Mouse (Mus musculus) forebrain, embryonic 13.5 days (tissue): ENCODE data around the gene Orm3. TPM values are rescaled to one million over a fixed set of nuclear protein-coding genes. Genes with fewer than 3 reads are reported as not detected.

Experiments used
- ATAC-seq: fragments of 200-750 bp; cut with Nextera tagmentation; 2 replicates; pipeline ENCODE4 v1.8.0; 2017
- H3K27ac ChIP-seq: fragments of 300-500 bp; sonication (generic); 2 replicates; pipeline ENCODE4 v1.5.1; 2015; ENCODE audit warnings: inconsistent platforms, mild to moderate bottlenecking, moderate library complexity
- H3K27me3 ChIP-seq: fragments of 300-500 bp; sonication (generic); 2 replicates; pipeline ENCODE4 v1.6.1; 2015; ENCODE audit warnings: mild to moderate bottlenecking, inconsistent platforms
- H3K36me3 ChIP-seq: fragments of 300-500 bp; sonication (generic); 2 replicates; pipeline ENCODE4 v1.6.1; 2015; ENCODE audit warnings: mild to moderate bottlenecking, inconsistent platforms; ENCODE audit not compliant: poor library complexity, severe bottlenecking
- H3K4me1 ChIP-seq: fragments of 300-500 bp; sonication (generic); 2 replicates; pipeline ENCODE4 v1.6.1; 2015; ENCODE audit warnings: inconsistent platforms
- H3K4me2 ChIP-seq: fragments of 300-500 bp; sonication (generic); 2 replicates; pipeline ENCODE4 v1.6.1; 2015; ENCODE audit warnings: inconsistent platforms, mild to moderate bottlenecking, moderate library complexity
- H3K4me3 ChIP-seq: fragments of 300-500 bp; sonication (generic); 2 replicates; pipeline ENCODE4 v1.5.1; 2015; ENCODE audit warnings: mild to moderate bottlenecking, inconsistent platforms
- H3K9ac ChIP-seq: fragments of 300-500 bp; sonication (generic); 2 replicates; pipeline ENCODE4 v1.6.1; 2015; ENCODE audit warnings: mild to moderate bottlenecking, inconsistent platforms
- H3K9me3 ChIP-seq: fragments of 300-500 bp; sonication (generic); replicated peaks from 2 replicates; pipeline ENCODE4 v1.6.1; 2016; ENCODE audit warnings: inconsistent platforms
- WGBS: fragments of 180-500 bp; shearing (Covaris S2); methylation state at CpG from one replicate; pipeline ENCODE4 v1.1.7; 2015; 5-methylcytosine and 5-hydroxymethylcytosine counted together
- polyA plus RNA-seq: library from polyadenylated mRNA; unstranded; fragments of >200 nt; fragmentation: Nextera tagmentation; extraction: Ambion mirVana; gene quantifications from 2 replicates; pipeline ENCODE4 v1.2.1, GENCODE M21; 2015

Gene Orm3
- polyA plus RNA-seq, 1 experiment from 2014 or later, result not detected

DNA sequence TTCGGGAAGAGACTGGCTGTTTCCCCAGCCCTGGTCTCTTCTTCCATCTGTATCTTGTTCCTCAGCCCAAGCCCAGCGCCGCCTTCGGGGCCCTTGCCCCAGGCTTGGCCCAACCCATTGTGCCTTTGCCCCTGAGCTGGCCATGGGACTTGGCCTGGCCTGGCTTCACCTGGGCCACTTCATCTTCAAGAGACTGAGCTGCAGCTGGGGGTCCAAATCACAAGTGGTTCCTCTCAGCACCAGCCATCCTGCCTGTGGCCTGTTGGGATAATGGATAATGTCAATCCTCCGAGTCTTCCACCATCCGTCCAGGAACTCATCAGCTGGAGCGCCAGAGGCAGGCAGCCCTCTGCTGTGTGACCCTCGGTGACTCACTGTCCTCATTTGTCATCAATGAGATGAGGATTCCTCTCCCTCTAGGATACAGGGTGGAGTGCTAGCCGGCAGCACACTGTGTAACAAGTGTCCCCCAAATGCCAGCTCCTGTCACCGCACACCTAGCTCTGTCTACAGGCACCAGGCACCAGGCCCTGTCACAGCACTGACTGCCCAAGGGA is 42.1 kb downstream of the Orm3 start:
- no peak for ATAC-seq
- Histone ChIP-seq H3K4me3 (no peak overlapping the region), H3K4me2 (no peak overlapping the region), H3K27ac (no peak overlapping the region), H3K27me3 (no peaks in the 10 kb centered on the region), H3K36me3 (peaks cover 57% of the 10 kb centered on the region), H3K4me1 (peaks cover 61% of the 10 kb centered on the region), H3K9ac (no peak overlapping the region), H3K9me3 (no peaks in the 10 kb centered on the region)
- 90% methylated on average over 10 of the region's 10 CpGs for WGBS

DNA sequence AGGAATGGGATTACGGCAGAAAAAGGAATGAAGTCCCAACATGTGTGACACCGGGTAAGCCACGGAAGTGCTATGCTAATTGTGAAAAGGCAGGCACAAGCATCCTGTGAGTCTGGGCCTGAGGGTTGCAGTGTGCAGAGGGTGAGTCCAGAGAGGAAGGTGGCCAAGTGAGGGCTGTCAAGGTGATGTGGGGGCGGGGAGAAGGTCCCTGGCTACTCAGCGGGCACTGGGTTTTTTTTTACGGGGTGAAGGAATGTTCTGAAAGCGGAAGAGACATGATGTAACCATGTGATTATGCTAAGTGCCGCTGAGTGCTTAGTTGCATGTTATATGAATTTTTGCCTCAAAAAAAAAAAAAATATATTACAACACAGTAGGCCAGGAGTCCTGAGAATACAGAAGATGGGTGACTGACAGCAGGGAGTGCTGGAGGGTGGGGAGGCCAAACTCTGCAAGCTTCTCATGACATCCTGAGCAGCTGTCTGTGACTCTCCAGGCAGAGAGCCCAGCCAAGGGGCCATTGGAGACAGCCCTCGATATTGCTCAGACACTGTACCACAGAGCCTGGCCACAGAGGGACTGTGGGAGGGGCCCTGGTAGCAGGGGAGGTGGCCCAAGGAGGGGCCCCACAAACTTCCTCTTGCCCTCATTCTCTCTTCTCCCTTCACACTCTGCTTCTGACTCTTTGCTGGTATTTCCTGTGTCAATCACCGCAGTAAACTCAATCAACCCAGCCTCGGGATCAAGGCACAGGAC is 43.1 kb downstream of the Orm3 start:
- WGBS, result 73% methylated on average over 11 of the region's 11 CpGs
- H3K9ac ChIP-seq, result peak overlapping the region; percentile 37; the same call in 1 of the 2 replicates
- H3K36me3 ChIP-seq, result peaks cover 49% of the 10 kb centered on the region
- H3K9me3 ChIP-seq, result no peaks in the 10 kb centered on the region
- H3K4me3 ChIP-seq, result no peak overlapping the region
- peaks cover 63% of the 10 kb centered on the region for H3K4me1 ChIP-seq
- ATAC-seq, result no peak
- peak overlapping the region; percentile 38; the same call in 1 of the 2 replicates for H3K27ac ChIP-seq
- no peaks in the 10 kb centered on the region for H3K27me3 ChIP-seq
- 0 out of 2 replicates have a peak overlapping the region, but pooled peaks have one; percentile 3 for H3K4me2 ChIP-seq

DNA sequence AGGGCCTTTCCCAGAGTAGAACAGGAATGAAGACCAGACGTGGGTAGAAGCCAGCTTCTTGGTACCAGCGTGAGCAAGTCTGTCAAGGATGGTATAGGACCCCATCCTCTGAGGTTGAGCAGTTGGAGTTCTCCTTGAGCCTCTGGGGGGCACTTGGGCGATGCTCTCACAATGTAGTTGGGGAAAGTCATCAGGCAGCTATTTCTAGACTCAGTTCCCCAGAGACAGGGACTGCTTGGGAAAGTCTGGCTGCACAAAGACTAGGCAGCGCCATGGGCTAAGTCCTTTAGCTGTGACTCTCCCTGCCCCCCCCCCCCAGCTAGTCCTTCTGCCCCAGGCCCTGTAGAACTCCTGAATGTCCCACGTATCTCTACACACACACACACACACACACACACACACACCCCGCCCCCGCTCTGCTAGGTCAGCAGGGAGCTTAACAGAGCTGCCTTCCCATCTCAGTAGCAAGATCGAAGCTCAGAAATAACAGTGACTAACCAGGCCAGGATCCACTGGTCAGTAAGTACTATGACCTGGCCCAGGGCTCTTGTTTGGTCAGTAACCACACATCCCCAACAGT is 43.8 kb downstream of the Orm3 start:
- Histone ChIP-seq H3K9ac (0 out of 2 replicates have a peak overlapping the region, but pooled peaks have one; percentile 37), H3K27me3 (no peaks in the 10 kb centered on the region), H3K9me3 (no peaks in the 10 kb centered on the region), H3K27ac (peak overlapping the region; percentile 22; the same call in 1 of the 2 replicates), H3K4me3 (no peak overlapping the region), H3K4me1 (peaks cover 69% of the 10 kb centered on the region), H3K4me2 (0 out of 2 replicates have a peak overlapping the region, but pooled peaks have one; percentile 5), H3K36me3 (peaks cover 41% of the 10 kb centered on the region)
- no peak for ATAC-seq
- WGBS, result 73% methylated on average over 8 of the region's 8 CpGs

DNA sequence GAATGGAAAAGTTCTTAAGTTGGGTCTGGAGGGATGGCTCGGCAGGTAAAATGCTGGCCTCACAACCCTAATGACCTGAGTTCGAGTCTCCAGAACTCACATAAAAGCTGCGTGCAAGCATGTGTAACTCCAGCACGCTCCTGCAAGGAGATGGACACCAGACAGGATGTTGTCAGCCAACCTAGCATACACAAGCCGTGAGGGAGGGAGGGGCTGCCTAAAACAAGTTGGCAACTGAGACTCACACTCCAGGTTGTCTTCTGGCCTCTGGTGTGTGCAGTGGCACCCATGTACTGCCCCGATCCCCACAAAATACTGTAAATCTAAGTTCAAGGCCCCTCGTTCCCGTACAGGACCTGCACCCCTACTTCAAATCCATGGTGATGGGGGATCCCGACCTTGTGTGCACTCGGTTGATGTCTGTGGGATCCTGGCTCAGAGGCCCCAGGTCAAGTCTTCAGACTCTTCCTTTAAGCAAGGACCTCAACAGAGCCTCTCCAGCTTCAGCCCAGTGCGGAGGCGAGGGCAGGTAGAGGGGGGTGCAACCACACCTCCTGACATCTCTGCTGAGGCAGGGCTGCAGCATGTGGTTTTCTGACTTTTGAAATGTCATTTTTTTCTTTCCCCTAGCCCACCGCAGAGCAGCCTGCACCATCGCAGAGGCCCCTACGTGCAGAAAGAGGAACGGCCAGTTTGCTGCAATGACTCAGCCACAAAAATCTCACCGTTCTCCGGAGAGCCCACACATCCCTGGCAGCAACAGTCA is 44.8 kb downstream of the Orm3 start:
- H3K27ac ChIP-seq, result no peak overlapping the region
- H3K4me3 ChIP-seq, result no peak overlapping the region
- H3K36me3 ChIP-seq, result peaks cover 32% of the 10 kb centered on the region
- H3K9me3 ChIP-seq, result no peaks in the 10 kb centered on the region
- H3K4me2 ChIP-seq, result peak overlapping the region; percentile 55; the same call in 1 of the 2 replicates
- peaks cover 77% of the 10 kb centered on the region for H3K4me1 ChIP-seq
- H3K9ac ChIP-seq, result no peak overlapping the region
- H3K27me3 ChIP-seq, result no peaks in the 10 kb centered on the region
- ATAC-seq, result no peak
- 94% methylated on average over 18 of the region's 18 CpGs for whole genome bisulfite sequencing

DNA sequence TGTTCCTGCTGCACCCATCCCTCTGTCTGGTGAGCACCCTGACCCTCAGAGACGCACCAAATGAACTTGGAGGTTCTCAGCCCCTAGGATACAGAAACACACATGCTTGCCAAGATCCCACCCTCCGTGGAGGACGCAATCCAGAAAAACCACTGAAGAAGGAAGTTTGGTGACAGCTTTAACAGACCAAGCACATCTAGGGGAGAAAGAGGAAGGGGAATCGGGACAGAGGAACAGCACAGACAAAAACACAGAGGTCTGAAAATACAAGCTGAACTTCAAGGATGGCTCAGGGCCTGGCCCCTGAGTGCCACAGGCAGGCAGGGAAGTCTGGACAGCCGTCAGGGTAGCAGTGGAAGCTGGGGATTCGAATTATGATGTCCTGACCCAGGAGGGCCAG is 45.7 kb downstream of the Orm3 start:
- peaks cover 23% of the 10 kb centered on the region for H3K36me3 ChIP-seq
- H3K4me2 ChIP-seq, result peak overlapping the region; percentile 55
- 82% methylated on average over 6 of the region's 6 CpGs for WGBS
- H3K27me3 ChIP-seq, result no peaks in the 10 kb centered on the region
- H3K9ac ChIP-seq, result peak overlapping the region; percentile 30; the same call in 1 of the 2 replicates
- peak overlapping the region; percentile 93; the same call in 1 of the 2 replicates for H3K27ac ChIP-seq
- no peak for ATAC-seq
- peaks cover 86% of the 10 kb centered on the region for H3K4me1 ChIP-seq
- peak overlapping the region; percentile 9; the same call in 1 of the 2 replicates for H3K4me3 ChIP-seq
- no peaks in the 10 kb centered on the region for H3K9me3 ChIP-seq

DNA sequence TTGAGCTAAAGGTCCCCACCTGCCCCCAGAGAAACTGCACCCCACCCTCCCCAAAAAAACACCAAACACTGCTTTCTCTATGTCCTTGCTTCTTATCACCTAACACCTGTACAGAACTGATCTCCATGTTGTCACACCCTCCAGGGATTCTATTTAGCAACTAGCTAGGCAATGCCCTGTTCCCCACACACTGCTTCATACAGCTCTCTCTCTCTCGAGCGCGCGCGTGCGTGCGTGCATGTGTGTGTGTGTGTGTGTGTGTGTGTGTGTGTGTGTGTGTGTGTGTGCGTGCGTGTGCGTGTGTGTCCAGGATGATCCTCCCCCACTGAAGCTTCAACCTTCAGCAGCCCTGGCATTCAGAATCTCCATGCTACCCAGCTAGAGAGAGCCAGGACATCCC is 46.1 kb downstream of the Orm3 start:
- no peak for ATAC-seq
- Histone ChIP-seq H3K4me2 (peak overlapping the region; percentile 55), H3K27ac (peak overlapping the region; percentile 93; the same call in 1 of the 2 replicates), H3K4me1 (peaks cover 90% of the 10 kb centered on the region), H3K9me3 (no peaks in the 10 kb centered on the region), H3K4me3 (peak overlapping the region; percentile 29; the same call in 1 of the 2 replicates), H3K9ac (peak overlapping the region; percentile 59; the same call in 1 of the 2 replicates), H3K27me3 (no peaks in the 10 kb centered on the region), H3K36me3 (peaks cover 19% of the 10 kb centered on the region)
- WGBS, result 88% methylated on average over 10 of the region's 10 CpGs

DNA sequence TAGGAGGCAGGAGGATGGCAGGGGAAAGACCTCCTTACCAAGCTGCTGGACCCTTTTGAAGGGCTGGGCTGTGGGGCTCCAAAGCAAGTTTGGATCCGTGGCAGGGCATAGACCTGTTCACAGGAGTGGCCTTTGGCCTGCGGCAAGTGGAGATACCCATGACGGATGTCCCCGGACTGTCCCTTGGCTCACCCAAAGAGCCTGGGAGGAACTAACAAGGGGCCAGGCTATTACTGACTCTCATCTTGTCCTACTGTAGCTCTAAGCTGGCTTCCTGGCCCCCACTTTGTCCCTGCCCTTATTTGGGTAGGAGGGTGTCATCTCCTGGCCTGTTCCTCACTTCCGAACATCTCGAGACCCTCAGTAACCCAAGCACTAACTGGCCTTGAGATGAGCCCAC is 46.6 kb downstream of the Orm3 start:
- 80% methylated on average over 6 of the region's 6 CpGs for WGBS
- ATAC-seq, result 0 out of 2 replicates have a peak, but pooled peaks have one; percentile 0
- Histone ChIP-seq H3K4me2 (peak overlapping the region; percentile 55), H3K4me1 (peaks cover 93% of the 10 kb centered on the region), H3K9ac (peak overlapping the region; percentile 59), H3K4me3 (peak overlapping the region; percentile 29), H3K27me3 (no peaks in the 10 kb centered on the region), H3K36me3 (peaks cover 14% of the 10 kb centered on the region), H3K9me3 (no peaks in the 10 kb centered on the region), H3K27ac (peak overlapping the region; percentile 93)

DNA sequence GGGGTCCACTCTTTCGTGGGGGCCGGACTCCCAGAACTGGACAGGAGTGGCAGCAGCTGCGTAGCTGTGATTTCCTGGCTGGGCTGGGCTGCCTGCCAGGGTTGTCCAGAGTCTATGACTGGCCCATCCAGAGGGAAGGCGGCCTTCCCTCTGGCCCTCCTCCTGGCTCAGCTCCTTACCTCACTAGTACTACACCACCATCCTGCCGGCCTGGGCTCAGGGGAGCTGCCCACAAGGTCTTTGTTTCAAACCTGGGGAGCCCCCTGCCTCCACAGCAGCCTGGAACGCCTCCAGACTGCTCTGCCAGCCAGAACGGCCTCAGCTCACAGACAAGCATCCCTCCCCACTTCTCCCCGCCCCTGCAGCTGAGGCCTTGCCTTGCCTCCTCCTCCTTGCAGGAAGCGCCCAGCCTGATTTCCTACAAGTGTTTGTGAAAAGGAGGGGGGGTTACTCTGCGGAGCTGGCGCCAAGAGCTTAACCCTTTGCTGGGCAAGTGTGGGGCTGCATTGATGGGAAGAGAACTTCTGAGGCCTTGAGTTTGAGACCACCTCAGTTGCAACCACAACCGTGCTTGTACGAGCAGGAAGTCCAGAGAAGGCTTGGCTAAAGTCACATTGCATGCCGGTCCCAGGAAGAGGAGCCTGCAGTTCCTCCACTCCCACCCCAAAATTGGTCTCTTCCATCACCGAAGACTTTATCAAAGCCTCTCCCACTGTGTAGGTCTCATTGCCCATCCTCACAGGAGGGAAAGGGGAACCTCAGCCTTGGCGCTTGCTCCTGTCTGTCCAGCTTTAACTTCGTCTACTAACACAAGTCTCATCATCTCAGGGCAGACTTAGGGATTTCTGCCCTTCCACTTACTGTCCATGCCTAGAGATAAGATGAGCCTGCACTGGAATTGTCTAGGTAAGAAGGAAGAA is 47.3 kb downstream of the Orm3 start, which contains the start of gene Akna:
Gene Akna, minus strand, starts transcription at position 315 of the 920 bp plus-strand sequence.
- Histone ChIP-seq H3K36me3 (peaks cover 6% of the 10 kb centered on the region; the same call in 1 of the 2 replicates), H3K9me3 (no peaks in the 10 kb centered on the region), H3K27ac (peak within 1 kb of the TSS; percentile 93), H3K27me3 (no peaks in the 10 kb centered on the region), H3K4me2 (peak within 1 kb of the TSS; percentile 55), H3K4me1 (peaks cover 98% of the 10 kb centered on the region), H3K4me3 (peak within 1 kb of the TSS; percentile 29), H3K9ac (peak within 1 kb of the TSS; percentile 59)
- ATAC-seq, result peak; percentile 81
- WGBS, result 9% methylated on average over 17 of the region's 17 CpGs

DNA sequence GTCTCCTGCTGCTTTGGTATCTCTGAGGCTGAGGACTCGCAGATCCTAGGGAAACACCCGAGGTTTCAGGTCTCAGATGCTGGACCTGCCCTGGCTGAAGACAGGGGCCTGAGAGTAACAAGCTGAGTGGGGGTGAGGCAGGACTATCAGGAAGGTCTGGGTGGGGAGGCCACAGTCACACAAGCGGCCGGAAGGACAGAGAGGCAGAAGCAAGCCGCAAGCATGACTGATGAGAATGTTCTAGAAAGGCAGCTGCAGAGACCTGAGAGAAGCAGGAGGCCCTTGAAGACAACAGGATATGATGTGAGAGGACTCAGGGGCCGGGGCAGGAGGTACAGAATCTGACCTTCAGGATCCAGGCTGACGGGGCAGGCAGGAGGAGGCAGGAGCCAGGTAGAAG is 48.2 kb downstream of the Orm3 start:
- no peaks in the 10 kb centered on the region for H3K27me3 ChIP-seq
- H3K36me3 ChIP-seq, result peaks cover 5% of the 10 kb centered on the region; the same call in 1 of the 2 replicates
- peak overlapping the region; percentile 21 for H3K9ac ChIP-seq
- no peak for ATAC-seq
- H3K27ac ChIP-seq, result peak overlapping the region; percentile 93
- peaks cover 98% of the 10 kb centered on the region for H3K4me1 ChIP-seq
- H3K9me3 ChIP-seq, result no peaks in the 10 kb centered on the region
- peak overlapping the region; percentile 55 for H3K4me2 ChIP-seq
- WGBS, result 72% methylated on average over 7 of the region's 7 CpGs
- no peak overlapping the region for H3K4me3 ChIP-seq

DNA sequence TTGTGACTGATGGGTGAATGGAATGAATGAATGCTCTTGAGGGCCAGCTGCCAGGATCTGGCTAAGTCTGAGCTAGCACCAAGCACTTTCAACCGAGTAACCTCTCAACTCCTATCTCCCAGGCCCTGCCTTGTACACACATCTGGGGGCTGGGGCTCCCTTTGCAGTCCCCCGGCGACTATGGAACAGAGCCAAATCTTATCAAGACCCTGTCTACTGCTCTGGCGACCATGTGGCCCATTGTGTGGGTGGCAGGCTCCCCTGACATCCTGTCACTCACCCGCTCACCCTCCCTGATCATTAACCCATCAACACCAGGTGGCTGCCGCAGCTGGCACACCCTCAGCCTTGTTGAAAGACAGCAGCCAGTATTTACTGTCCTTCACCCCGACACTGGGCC is 49.1 kb downstream of the Orm3 start:
- Histone ChIP-seq H3K36me3 (peaks cover 5% of the 10 kb centered on the region; the same call in 1 of the 2 replicates), H3K4me2 (peak overlapping the region; percentile 36), H3K4me3 (no peak overlapping the region), H3K9ac (no peak overlapping the region), H3K27me3 (no peaks in the 10 kb centered on the region), H3K27ac (peak overlapping the region; percentile 93), H3K9me3 (no peaks in the 10 kb centered on the region), H3K4me1 (peaks cover 96% of the 10 kb centered on the region)
- WGBS, result 11% methylated on average over 7 of the region's 7 CpGs
- ATAC-seq, result peak; percentile 52
